ENCODE assay signal across 8 mouse cellular contexts in genomic region chr3:139205444-139205998, GRCm38 (mm10). TPM values are rescaled to one million over a fixed set of nuclear protein-coding genes. Genes with fewer than 3 reads are reported as not detected.
DNase-seq lines count a peak whose midpoint lies in the region; ATAC-seq lines count a peak whose summit lies in the region.

TSS of gene Stpg2 (plus strand) at chr3:139205694.

- no peaks in the 10 kb centered on the region for H3K9me3 ChIP-seq in embryonic facial prominence, embryonic 11.5 days (replicated peaks; ENCODE audit: control insufficient read depth, low read length)
- no peaks in the 10 kb centered on the region for H3K9me3 ChIP-seq in intestine, embryonic 14.5 days (ENCODE audit: control insufficient read depth, low read length)

- H3K4me1 ChIP-seq in embryonic facial prominence, embryonic 11.5 days (ENCODE audit: control insufficient read depth, insufficient read depth, low read length): no peaks in the 10 kb centered on the region
- H3K4me1 ChIP-seq in intestine, embryonic 14.5 days (replicated peaks; ENCODE audit: control insufficient read depth, insufficient read depth, low read length): no peaks in the 10 kb centered on the region

- peak within 1 kb of the TSS; percentile 61 for H3K27ac ChIP-seq in embryonic facial prominence, embryonic 11.5 days (replicated peaks; ENCODE audit: low read depth, low read length)
- H3K27ac ChIP-seq in intestine, embryonic 14.5 days (ENCODE audit: low read depth): peak within 1 kb of the TSS; percentile 95

- peak; percentile 99 for ATAC-seq in embryonic facial prominence, embryonic 11.5 days (replicated peaks; ENCODE audit: insufficient number of reproducible peaks, low FRiP score, low TSS enrichment, low read depth)
- ATAC-seq in intestine, embryonic 14.5 days (replicated peaks; ENCODE audit: low FRiP score, low TSS enrichment, low read depth): peak; percentile 99
- peak; percentile 97 for ATAC-seq in megakaryocyte, adult 5-6 weeks (ENCODE audit: poor library complexity, severe bottlenecking)

- H3K27me3 ChIP-seq in embryonic facial prominence, embryonic 11.5 days (ENCODE audit: control insufficient read depth, insufficient read depth, low read length): no peaks in the 10 kb centered on the region
- H3K27me3 ChIP-seq in intestine, embryonic 14.5 days (replicated peaks; ENCODE audit: control insufficient read depth, insufficient read depth, low read length): peaks cover 19% of the 10 kb centered on the region

- peak; percentile 91 for DNase-seq in adrenal gland, postnatal 25 days
- peak; percentile 95 for DNase-seq in embryonic facial prominence, embryonic 11.5 days (ENCODE audit: low spot score)
- peak; percentile 81 to 91 for DNase-seq in gastrocnemius, postnatal 4 days (ENCODE audit: low spot score in 2 of 2)
- peak; percentile 98 for DNase-seq in intestine, embryonic 14.5 days (ENCODE audit: low spot score)
- peak; percentile 90 to 95 for DNase-seq in left cerebral cortex, adult 9 months (ENCODE audit: low spot score in 2 of 2)
- DNase-seq in right cerebral cortex, adult 18-20 months: peak; percentile 97
- peak; percentile 88 to 95 for DNase-seq in urinary bladder, adult 18-20 months (ENCODE audit: low spot score in 2 of 2)

- under 1% methylated on average over 49 of the region's 49 CpGs for WGBS in embryonic facial prominence, embryonic 11.5 days
- WGBS in intestine, embryonic 14.5 days: under 1% methylated on average over 49 of the region's 49 CpGs

- H3K36me3 ChIP-seq in embryonic facial prominence, embryonic 11.5 days (replicated peaks; ENCODE audit: control insufficient read depth, insufficient read depth, low read depth, low read length): no peaks in the 10 kb centered on the region
- H3K36me3 ChIP-seq in intestine, embryonic 14.5 days (ENCODE audit: control insufficient read depth, insufficient read depth, low read length): no peaks in the 10 kb centered on the region

- peak within 1 kb of the TSS; percentile 65 for H3K9ac ChIP-seq in embryonic facial prominence, embryonic 11.5 days (replicated peaks; ENCODE audit: low read length)
- peak within 1 kb of the TSS; percentile 59 for H3K9ac ChIP-seq in intestine, embryonic 14.5 days (ENCODE audit: low read length)

- peak within 1 kb of the TSS; percentile 51 for H3K4me3 ChIP-seq in embryonic facial prominence, embryonic 11.5 days (ENCODE audit: low read depth, low read length)
- peak within 1 kb of the TSS; percentile 64 for H3K4me3 ChIP-seq in intestine, embryonic 14.5 days (ENCODE audit: low read depth, low read length)

- H3K4me2 ChIP-seq in embryonic facial prominence, embryonic 11.5 days (ENCODE audit: low read depth, low read length): peak within 1 kb of the TSS; percentile 68
- peak within 1 kb of the TSS; percentile 75 for H3K4me2 ChIP-seq in intestine, embryonic 14.5 days (ENCODE audit: low read length)

RNA-seq across cellular contexts. Expression of gene Stpg2, which starts in this region (rescaled TPM):
- total RNA-seq in adrenal gland, postnatal 25 days (2021): 0.24 TPM in 1 of 2 replicates, not detected in the other
- not detected in 2 replicates for polyA plus RNA-seq in embryonic facial prominence, embryonic 11.5 days (2014; fragmentation: Nextera tagmentation; extraction: Ambion mirVana)
- total RNA-seq in gastrocnemius, postnatal 4 days (2021): not detected
- polyA plus RNA-seq in intestine, embryonic 14.5 days (2014; fragmentation: Nextera tagmentation; extraction: Ambion mirVana): not detected in 2 replicates
- not detected in 2 replicates for total RNA-seq in megakaryocyte, adult 5-6 weeks (2015)
- total RNA-seq in megakaryocyte, adult 5-6 weeks (2017): not detected in 2 replicates

Comparison
In these comparisons a context has a peak if more than half of its experiments do, and no peak if none do; other contexts are left out.
1. Peak in every context shown above with its lines: DNase-seq, ATAC-seq, H3K4me3 ChIP-seq and H3K27ac ChIP-seq.
2. Peak in DNase-seq in adrenal gland, postnatal 25 days; RNA of the gene not detected or under 1 TPM.
3. Peak in DNase-seq, ATAC-seq, H3K4me3 ChIP-seq, H3K27ac ChIP-seq, H3K9ac ChIP-seq and H3K4me2 ChIP-seq in embryonic facial prominence, embryonic 11.5 days; RNA of the gene not detected or under 1 TPM.
4. Peak in DNase-seq in gastrocnemius, postnatal 4 days; RNA of the gene not detected or under 1 TPM.
5. Peak in DNase-seq, ATAC-seq, H3K4me3 ChIP-seq, H3K27ac ChIP-seq, H3K9ac ChIP-seq and H3K4me2 ChIP-seq in intestine, embryonic 14.5 days; RNA of the gene not detected or under 1 TPM.
6. Peak in ATAC-seq in megakaryocyte, adult 5-6 weeks; RNA of the gene not detected or under 1 TPM.